Mouse (Mus musculus) G1E (cell line): ENCODE results near the gene Ube2d3. TPM values are rescaled to one million over a fixed set of nuclear protein-coding genes. Genes with fewer than 3 reads are reported as not detected.

ENCODE experiments used
- ATAC-seq: 2 replicates; pipeline ENCODE4 v1.8.0; 2016; ENCODE audit warnings: mild to moderate bottlenecking; ENCODE audit not compliant: insufficient number of reproducible peaks, poor library complexity, low FRiP score, severe bottlenecking; ENCODE audit errors: extremely low read depth
- DNase-seq: peaks from one replicate; pipeline ENCODE4 v3.0.0; 2012; ENCODE audit warnings: low spot score
- H3K27me3 ChIP-seq: 2 replicates; pipeline ENCODE4 v1.6.1; 2012; ENCODE audit warnings: mild to moderate bottlenecking, low read length, inconsistent platforms; ENCODE audit not compliant: insufficient read depth
- H3K36me3 ChIP-seq: replicated peaks from 2 replicates; pipeline ENCODE3; 2012; ENCODE audit warnings: mild to moderate bottlenecking, inconsistent platforms
- H3K4me1 ChIP-seq: 2 replicates; pipeline ENCODE4 v1.6.1; 2012; ENCODE audit warnings: low read depth, low read length, inconsistent platforms, mixed read lengths; ENCODE audit not compliant: insufficient read depth
- H3K4me3 ChIP-seq: 2 replicates; pipeline ENCODE4 v1.5.1; 2012; ENCODE audit warnings: low read depth, mild to moderate bottlenecking, inconsistent platforms, low read length, moderate library complexity, mixed read lengths
- H3K9me3 ChIP-seq: replicated peaks from 2 replicates; pipeline ENCODE4 v1.6.1; 2012; ENCODE audit warnings: inconsistent platforms
- CTCF ChIP-seq: IDR thresholded peaks from 2 replicates; pipeline ENCODE4 v1.5.1; 2012; ENCODE audit warnings: low read depth, low read length, inconsistent platforms, mixed read lengths
- GATA1 ChIP-seq: IDR thresholded peaks from 2 replicates; pipeline ENCODE4 v1.6.1; 2012; ENCODE audit warnings: borderline replicate concordance, low read length, inconsistent platforms, mixed read lengths
- GATA2 ChIP-seq: IDR thresholded peaks from 2 replicates; pipeline ENCODE4 v1.6.1; 2012; ENCODE audit warnings: low read depth, low read length, inconsistent platforms, borderline replicate concordance
- POLR2AphosphoS5 ChIP-seq: IDR thresholded peaks from 2 replicates; pipeline ENCODE4 v1.6.1; 2012; ENCODE audit warnings: low read depth, low read length, inconsistent platforms; ENCODE audit not compliant: insufficient replicate concordance
- TAL1 ChIP-seq: conservative IDR thresholded peaks from 2 replicates; pipeline ENCODE4 v1.6.1; 2012; ENCODE audit warnings: low read depth, low read length, inconsistent platforms, mixed read lengths
- polyA plus RNA-seq: library from polyadenylated mRNA; stranded (reverse); fragments of >175 nt; gene quantifications from 2 replicates; pipeline ENCODE4 v1.2.3, GENCODE M21; 2012
- total RNA-seq, 2 experiments: library from RNA; stranded (forward) in 1 of 2; stranded (reverse) in 1 of 2; fragments of 200-1000 nt in 1 of 2; fragments of >200 nt in 1 of 2; fragmentation: Nextera tagmentation in 1 of 2; gene quantifications; 2 replicates each; pipeline ENCODE4 v1.2.3; 2014 to 2017

The Ube2d3 gene
- total and polyA plus RNA-seq, 3 experiments: 446 to 1,026 (median 623) TPM

- no peak for ATAC-seq
- H3K4me3 ChIP-seq: no peak overlapping the region
- peaks cover 38% of the 10 kb centered on the region for H3K4me1 ChIP-seq
- no peaks in the 10 kb centered on the region for H3K27me3 ChIP-seq
- no peak for DNase-seq
- no peaks in the 10 kb centered on the region for H3K9me3 ChIP-seq
- TF ChIP-seq TAL1: no peak
- no peak for TF ChIP-seq CTCF
- no peak for TF ChIP-seq GATA1
- no peak for TF ChIP-seq POLR2AphosphoS5
- peaks cover 49% of the 10 kb centered on the region for H3K36me3 ChIP-seq
Observed at GRCm38 (mm10) chr3:135417245-135417644, 20.7 kb upstream of the Ube2d3 start.

- Histone ChIP-seq H3K4me3 (no peak overlapping the region), H3K36me3 (peaks cover 46% of the 10 kb centered on the region), H3K27me3 (no peaks in the 10 kb centered on the region), H3K4me1 (peaks cover 38% of the 10 kb centered on the region), H3K9me3 (no peaks in the 10 kb centered on the region)
- no peak for TF ChIP-seq POLR2AphosphoS5
- TF ChIP-seq GATA1: no peak
- no peak for TF ChIP-seq CTCF
- no peak for TF ChIP-seq TAL1
- no peak for TF ChIP-seq GATA2
- ATAC-seq (no peak), DNase-seq (no peak)
Observed at GRCm38 (mm10) chr3:135417799-135418198, 20.1 kb upstream of the Ube2d3 start.

- Histone ChIP-seq H3K9me3 (no peaks in the 10 kb centered on the region), H3K36me3 (peaks cover 25% of the 10 kb centered on the region), H3K4me3 (peak overlapping the region; percentile 53; the same call in 1 of the 2 replicates), H3K27me3 (no peaks in the 10 kb centered on the region), H3K4me1 (peaks cover 39% of the 10 kb centered on the region)
- ATAC-seq (peak; percentile 41; the same call in 1 of the 2 replicates), DNase-seq (peak; percentile 48)
- TF ChIP-seq CTCF (no peak), POLR2AphosphoS5 (no peak), GATA2 (no peak), TAL1 (no peak)
Observed at GRCm38 (mm10) chr3:135420542-135421309, 17.2 kb upstream of the Ube2d3 start.

- peaks cover 26% of the 10 kb centered on the region for H3K36me3 ChIP-seq
- ATAC-seq: no peak
- no peaks in the 10 kb centered on the region for H3K9me3 ChIP-seq
- peak overlapping the region; percentile 53; the same call in 1 of the 2 replicates for H3K4me3 ChIP-seq
- H3K4me1 ChIP-seq: peaks cover 40% of the 10 kb centered on the region
- TF ChIP-seq POLR2AphosphoS5: no peak
- no peak for TF ChIP-seq GATA1
- no peak for TF ChIP-seq GATA2
- no peaks in the 10 kb centered on the region for H3K27me3 ChIP-seq
- DNase-seq: no peak
Observed at GRCm38 (mm10) chr3:135421310-135421594, 16.7 kb upstream of the Ube2d3 start.

- Histone ChIP-seq H3K36me3 (peaks cover 20% of the 10 kb centered on the region), H3K4me1 (peaks cover 37% of the 10 kb centered on the region), H3K4me3 (peak overlapping the region; percentile 88), H3K27me3 (no peaks in the 10 kb centered on the region), H3K9me3 (no peaks in the 10 kb centered on the region)
- TF ChIP-seq TAL1: no peak
- TF ChIP-seq GATA2: no peak
- no peak for TF ChIP-seq GATA1
- no peak for TF ChIP-seq CTCF
- no peak for TF ChIP-seq POLR2AphosphoS5
- no peak; the same call in 1 of the 2 replicates for ATAC-seq
- no peak for DNase-seq
Observed at GRCm38 (mm10) chr3:135422232-135422855, 15.6 kb upstream of the Ube2d3 start.

GRCm38 (mm10) chr3:135422856-135423607 is 14.9 kb upstream of the Ube2d3 start:
- TF ChIP-seq TAL1: no peak
- TF ChIP-seq GATA1: no peak
- TF ChIP-seq POLR2AphosphoS5: no peak
- TF ChIP-seq GATA2: no peak
- no peak for TF ChIP-seq CTCF
- H3K4me1 ChIP-seq: peaks cover 33% of the 10 kb centered on the region
- ATAC-seq (peak; percentile 55), DNase-seq (peak; percentile 67)
- H3K36me3 ChIP-seq: peaks cover 18% of the 10 kb centered on the region
- H3K4me3 ChIP-seq: peak overlapping the region; percentile 88
- H3K9me3 ChIP-seq: no peaks in the 10 kb centered on the region
- no peaks in the 10 kb centered on the region for H3K27me3 ChIP-seq
